Mouse (Mus musculus): Measurements from ENCODE around the gene Adcy3. TPM values are rescaled to one million over a fixed set of nuclear protein-coding genes. Genes with fewer than 3 reads are reported as not detected.
A peak's percentile ranks its signal among the peaks of the same experiment; 100 is the strongest.

The Adcy3 gene
- total RNA-seq (2015) (0.38 and 2.5 TPM in 2 replicates), total RNA-seq (2017) (0.77 and 1.0 TPM in 2 replicates)

DNA sequence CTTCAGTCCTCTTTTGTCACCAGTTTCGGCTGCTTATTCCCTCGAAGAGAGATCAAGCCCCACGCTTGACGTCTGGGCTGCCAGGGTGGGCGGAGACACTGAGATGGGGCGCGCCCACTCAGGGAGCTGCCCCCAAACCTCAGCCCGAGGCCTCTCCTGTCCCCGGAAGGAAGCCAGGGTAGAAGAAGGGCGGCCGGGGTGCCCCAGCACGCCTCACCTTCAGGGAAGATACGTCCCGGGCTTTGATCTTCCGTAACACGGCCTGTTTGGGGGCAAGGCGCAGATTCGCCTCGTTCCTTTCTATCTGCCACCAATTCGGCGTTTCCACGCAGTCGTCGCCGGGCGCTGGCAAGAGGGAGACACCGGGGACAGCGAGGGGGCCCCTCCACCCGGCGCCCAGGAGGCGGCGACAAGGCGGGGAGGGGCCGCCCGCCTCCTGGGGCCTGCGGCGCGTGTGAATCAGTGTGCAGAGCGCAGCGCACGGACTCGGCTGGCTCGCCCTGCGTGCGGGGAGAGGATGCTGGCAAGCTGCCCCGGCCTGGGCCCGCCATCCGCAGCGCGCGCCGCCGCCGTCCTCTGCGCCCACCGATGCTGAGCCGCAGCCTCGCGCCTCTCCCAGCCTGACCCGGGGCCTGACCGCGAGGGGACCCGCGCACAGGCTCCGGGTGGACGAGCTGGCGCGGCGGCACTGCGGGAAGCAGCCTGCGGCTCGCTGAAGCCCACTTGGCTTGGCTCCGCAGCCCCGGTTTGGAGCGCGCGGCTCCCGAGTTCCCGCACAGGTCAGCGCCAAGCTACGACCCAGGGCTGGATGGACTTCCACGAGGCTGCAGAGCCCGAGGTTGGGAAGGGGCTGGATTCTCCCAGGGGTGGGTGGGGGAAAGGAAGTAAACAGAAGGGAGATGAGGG lies at the start of gene Adcy3:
Gene Adcy3 (plus strand): TSS at position 163 of the 906 bp plus-strand sequence.
- peak; percentile 86 for ATAC-seq (ENCODE audit: poor library complexity, severe bottlenecking)

DNA sequence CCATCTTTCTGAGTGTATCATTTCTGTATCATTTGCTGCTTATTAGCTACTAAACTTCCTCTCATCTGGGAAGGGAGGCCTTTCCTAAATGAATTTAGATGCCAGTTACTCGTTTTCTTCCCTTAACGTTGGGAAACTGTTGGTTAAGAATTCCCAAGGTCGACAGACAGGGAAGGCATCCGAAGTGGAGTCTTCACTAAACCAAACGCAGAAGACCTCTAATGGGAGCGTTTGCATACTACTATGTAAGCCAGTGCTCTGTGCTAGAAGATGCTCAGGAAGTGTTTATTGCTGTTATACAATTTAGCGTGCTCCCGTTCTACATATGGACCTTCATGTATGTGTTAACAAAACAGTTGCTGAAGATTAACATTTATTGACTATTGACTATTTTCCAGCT lies 49.5 kb upstream of the Adcy3 start:
- ATAC-seq (ENCODE audit: poor library complexity, severe bottlenecking): no peak

DNA sequence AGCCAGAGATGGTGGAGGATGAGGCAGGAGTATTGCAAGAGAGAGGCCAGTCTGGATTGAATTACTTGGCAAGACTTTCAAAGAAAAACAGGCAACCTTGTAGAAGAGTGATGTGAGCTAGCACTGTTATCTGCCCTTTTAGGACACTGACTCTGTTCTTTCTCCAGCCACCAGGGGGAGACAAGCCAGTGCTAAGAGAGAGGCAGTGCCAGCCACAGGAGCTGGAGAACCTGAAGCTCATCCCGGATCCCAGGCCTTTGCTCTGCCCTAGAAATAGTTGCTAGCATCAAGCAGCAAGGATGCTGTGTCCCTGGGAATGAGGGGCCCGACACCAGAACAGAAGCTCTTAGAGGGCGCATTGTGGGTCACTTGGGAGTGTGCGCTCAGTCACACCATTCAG lies 25.5 kb upstream of the Adcy3 start:
- peak; percentile 52; the same call in 1 of the 2 replicates for ATAC-seq (ENCODE audit: poor library complexity, severe bottlenecking)

DNA sequence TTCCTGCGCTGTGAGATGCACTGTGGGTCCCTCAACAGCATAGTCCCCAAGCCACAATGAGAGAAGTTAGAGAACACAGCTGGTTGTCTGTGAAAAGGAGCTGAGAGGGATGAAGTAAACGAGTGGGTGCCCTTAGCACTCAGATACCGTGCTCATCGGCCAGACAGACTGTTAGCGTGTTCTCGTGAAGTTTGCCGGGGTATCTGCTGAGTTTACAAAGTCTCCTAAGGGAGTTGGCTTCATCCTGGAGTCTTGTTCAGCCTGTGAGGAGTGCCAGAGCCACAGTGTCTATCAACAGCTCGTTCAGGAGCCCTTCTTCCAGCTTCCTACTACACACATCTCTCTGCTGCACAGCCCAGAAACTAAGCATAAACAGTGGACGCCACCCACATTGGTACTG lies 16.8 kb upstream of the Adcy3 start:
- no peak for ATAC-seq (ENCODE audit: poor library complexity, severe bottlenecking)

DNA sequence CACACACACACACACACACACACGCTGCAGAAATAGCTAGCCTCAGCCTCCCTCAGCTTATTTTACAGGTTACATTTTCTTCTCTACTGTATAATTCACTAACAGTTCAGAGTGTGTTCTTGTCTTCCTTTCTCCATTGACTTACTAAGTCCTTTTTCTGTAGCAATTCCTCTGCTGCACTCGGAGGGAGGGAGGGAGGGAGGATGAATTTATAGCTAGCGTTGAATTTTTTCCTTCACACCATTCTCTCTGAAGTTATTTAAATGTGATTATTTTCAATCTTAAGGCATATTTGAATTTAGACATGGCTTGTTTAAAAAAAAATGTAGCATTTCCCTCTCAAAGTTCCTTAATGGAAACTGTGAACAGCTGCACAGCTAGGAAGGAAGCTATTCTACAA lies 15.8 kb upstream of the Adcy3 start:
- no peak for ATAC-seq (ENCODE audit: poor library complexity, severe bottlenecking)

DNA sequence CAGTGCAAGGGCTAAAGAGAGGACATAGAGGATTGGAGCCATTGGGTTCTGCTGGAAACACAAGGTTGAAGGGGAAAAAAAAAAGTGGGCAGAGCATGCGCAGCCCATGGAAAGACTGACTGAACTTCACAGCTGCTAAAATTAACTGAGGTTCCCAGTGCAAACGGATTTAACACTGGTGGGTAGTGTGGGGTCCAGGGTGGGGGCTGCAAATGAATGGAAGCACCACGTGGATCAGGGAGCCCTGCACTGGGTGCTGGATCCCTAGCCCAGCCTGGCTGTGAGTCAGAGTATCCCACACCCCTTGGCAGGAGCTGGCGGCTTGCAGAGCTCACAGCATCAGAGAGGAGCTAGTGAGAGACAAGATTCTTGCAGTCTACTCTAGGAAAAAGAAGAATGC lies 15.3 kb upstream of the Adcy3 start:
- no peak for ATAC-seq (ENCODE audit: poor library complexity, severe bottlenecking)

DNA sequence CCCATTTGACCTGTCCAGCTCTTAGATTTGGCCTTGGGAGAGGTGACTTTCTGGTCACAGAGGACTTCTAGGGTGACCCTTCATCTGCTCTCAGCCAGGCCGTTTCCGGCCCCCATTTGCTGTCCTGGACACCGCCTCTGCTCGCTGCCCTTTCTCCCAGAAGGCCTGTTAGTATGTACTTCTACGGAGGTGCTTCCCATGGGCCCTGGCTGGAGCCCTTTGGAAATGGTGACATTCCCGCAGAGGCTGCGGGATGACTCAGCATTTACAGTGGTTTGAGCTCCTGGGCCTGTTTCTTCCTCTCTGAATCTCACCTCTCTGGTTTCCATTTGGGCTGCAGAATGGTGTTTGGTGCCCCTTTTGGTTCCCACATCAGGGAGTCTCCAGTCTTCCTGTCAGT lies 5.6 kb upstream of the Adcy3 start:
- no peak for ATAC-seq (ENCODE audit: poor library complexity, severe bottlenecking)

DNA sequence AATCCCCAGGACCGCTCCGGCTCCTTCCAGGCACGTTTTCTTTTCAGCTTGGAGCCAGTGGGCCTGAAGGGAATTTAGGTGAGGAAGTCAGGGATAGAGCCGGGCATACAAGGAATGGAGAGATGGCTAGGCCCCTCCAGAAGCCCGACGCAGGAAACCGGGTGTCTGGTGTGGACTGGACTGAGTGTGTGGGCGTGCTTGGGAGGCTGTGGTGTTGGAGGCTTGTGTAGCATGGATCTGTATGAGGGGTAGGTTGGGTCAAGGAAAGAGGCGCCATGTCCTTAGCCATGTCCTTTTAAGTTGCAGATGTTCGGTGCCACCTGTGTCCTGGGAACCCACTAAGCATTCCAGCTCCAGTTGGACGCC lies 927 bp downstream of the Adcy3 start:
- ATAC-seq (ENCODE audit: poor library complexity, severe bottlenecking): no peak

DNA sequence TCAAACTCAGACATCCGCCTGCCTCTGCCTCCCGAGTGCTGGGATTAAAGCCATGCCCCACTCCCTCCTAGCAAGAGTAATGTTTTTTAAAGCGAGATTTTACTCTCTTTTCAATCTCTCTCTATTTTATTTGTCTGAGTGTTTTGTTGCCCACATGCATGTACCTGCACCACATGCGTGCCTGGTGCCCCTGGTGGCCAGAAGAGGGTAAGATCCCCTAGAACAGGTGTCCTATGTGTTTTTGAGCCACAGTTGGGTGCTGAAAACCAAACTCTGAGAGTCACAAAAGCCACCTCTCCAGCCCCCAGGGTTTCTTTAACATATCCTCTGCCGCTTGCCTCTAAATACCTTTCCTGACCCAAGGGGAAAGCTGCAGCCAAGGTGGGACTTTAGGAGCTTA lies 10.3 kb downstream of the Adcy3 start:
- ATAC-seq (ENCODE audit: poor library complexity, severe bottlenecking): no peak

DNA sequence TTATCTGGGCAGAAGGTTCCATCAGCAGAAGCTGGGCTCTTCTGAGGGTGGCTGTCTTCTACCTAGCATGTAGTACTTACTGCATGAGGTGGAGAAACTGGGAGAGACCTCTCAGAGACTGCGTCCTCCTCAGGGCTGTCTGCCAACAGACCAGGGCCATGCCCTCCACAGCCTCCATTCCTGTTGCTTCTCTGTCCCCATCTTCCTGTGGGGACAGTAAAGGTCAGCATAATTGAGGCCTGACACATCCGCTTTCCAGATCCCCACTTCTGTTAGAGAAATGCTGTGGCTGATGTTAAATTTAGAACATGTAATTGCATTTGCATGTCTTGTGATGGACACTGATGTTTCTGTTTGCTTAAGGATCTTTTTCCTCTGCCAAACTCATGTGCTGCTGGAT lies 18.0 kb downstream of the Adcy3 start:
- no peak for ATAC-seq (ENCODE audit: poor library complexity, severe bottlenecking)

DNA sequence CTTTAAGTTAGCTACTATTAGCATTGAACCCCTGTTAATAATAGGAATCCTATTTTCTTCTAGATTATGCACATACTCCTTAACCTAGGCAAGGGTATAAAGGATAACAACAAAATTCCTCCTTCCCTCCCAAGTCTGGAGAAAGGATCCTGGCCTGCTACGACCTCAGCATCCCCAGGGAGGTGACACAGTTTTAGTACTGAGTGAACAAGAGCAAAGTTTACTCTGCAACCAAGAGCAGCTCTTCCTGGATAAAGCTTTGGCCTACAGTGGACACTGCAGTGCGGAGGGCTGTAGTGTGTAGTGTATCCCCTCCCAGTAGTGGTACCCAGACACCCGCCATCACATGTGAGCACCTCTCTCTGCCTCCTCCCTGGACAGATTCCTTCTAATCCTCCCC lies 19.1 kb downstream of the Adcy3 start:
- ATAC-seq (ENCODE audit: poor library complexity, severe bottlenecking): no peak

DNA sequence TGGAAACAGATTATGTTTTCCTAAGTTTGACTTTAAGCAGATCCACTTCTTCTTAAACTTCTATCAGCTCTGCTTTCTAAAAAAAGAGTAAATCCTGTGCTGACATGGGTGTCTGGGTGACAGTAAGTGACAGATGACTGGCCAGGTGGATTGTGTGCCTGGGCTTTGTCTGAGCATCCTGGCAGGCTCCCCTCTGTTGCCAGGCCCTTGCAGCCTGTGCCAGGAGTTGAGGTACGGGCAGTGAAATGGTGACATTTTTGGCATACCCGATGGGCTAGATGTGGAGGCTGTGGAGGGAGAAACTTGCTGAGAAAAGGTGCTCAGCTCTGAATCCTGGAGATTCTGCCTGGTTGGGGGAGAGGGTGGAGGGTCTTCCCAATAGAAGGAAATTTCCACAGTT lies 24.6 kb downstream of the Adcy3 start:
- no peak for ATAC-seq (ENCODE audit: poor library complexity, severe bottlenecking)

DNA sequence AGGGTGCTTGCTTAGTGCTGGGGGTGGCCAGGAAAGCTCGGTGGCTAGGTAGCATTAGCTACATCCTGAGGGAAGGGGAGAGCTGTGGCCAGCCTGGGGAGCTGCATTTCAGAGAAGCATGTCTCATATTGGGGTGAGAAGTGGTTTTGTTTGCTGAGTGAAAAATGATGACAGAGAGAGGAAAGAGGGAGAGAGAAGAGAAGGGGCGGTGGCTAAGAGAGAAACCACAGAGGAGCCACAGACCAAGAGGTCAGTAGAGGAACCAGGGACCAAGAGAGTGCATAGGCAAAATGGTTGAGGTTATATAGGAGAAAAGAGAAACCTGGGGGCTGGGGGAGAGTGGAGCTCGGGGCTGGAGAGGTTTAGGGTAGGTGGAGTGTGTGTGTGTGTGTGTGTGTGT lies 25.3 kb downstream of the Adcy3 start:
- ATAC-seq (ENCODE audit: poor library complexity, severe bottlenecking): peak; percentile 30; the same call in 1 of the 2 replicates

DNA sequence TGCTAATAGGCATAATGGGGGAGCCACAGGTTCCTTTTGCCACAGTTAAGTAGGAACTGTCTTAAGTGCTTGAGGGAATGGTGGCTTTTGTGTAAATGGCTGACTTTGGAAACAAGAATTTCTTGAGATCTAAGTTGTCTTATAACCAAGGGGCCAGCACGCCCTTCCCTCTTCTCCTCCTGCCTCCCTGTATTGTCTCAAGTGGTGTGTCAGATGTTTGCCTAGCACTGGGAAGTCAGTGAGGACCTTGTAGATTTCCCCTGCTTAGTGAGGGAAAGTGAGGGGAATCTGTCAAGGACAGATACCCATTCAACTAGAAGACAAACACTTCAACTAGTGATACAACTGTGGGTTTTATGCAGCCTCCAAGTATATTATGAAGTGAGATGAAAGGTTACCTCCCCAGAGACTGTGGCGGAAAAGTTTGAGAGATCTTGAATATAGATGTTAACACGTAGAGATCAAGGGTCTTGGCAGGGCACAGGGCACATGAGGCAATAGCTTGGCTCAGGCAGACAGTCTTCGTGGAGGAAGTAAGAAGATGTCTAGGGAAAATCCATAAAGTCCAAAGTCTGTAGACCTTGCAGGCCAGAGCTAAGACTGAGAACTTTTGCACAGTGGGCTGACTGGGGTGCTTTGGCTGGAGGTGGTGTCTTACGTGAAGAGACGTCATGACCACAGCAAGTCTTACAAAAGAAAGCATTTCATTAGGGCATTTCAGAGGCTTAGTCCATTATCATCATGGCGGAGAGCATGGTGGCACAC lies 26.1 kb downstream of the Adcy3 start:
- ATAC-seq (ENCODE audit: poor library complexity, severe bottlenecking): no peak

DNA sequence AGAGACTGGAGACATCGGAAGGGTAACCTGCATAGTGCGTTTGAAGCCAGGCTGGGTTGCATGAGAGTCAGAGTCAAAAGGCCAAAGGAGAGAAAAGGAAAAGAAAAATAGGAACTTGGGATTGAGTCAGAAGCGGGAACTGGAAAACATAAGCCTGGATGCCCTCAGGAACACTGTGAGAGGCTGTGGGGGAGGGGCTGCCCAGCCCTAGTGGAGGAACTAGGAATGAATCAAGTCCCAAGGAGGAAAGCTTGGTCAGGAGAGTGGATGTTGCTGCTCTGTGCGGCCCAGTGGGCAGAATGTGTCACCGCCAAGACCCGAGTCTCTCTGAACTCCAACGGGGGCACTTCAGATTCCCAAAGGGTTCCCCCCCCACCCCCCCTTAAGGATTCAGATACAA lies 27.4 kb downstream of the Adcy3 start:
- no peak for ATAC-seq (ENCODE audit: poor library complexity, severe bottlenecking)

DNA sequence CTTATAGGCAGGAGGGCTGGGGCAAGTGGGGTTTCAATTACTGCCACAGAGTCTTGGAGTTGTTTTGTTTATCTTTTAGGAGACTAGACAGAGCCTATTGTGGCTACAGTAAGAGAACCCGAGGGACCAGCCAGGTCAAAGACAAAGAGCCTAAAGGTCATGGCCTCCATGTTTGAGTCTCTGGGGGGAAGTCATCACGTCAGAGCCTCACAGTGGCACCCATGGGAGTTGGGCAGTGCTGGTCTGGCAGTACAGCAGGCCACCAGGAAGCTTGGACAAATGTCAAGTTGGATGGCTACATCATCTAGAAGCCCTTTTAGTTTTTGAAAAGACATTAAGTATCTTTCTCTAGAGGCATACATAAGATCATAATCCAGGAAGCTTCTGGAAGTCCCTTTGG lies 30.0 kb downstream of the Adcy3 start:
- no peak for ATAC-seq (ENCODE audit: poor library complexity, severe bottlenecking)

DNA sequence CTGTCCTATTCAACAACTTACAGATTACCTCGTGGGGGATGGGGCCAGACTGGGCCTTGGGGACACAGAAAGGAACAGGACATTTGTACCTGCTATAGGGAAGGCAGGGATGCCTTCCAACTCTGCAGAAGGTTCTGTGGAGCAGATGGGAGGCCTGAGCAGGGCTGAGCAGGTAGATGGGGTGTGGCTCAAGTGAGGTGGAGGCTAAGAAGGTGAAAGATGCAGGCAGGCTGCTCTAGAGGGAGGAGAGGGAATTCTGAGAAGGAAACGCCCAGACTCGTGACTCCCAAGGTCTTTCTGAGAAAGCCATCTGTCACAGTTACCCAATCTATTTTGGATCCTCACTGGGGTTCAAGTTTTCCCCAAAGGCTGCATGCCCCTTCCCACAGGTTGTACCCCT lies 34.1 kb downstream of the Adcy3 start:
- no peak for ATAC-seq (ENCODE audit: poor library complexity, severe bottlenecking)

DNA sequence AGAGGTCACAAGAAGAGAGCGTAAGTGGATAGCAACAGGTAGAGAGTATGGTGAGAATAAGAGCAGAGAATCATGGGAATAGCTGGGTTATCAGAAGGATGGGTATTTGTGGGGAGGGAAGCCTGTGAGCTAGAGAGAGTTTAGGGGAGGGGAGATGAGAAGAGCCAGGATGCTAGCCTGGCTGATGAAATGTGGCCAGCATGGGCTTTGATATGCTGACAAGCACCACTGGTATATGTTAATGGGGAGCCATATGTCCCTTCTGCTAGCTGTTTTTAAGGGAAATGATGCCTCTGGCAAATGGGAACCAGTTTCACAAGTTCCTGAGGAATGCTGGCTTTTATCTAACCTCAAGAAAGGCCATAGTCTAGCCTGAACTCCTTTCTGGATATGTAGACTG lies 36.2 kb downstream of the Adcy3 start:
- no peak for ATAC-seq (ENCODE audit: poor library complexity, severe bottlenecking)

DNA sequence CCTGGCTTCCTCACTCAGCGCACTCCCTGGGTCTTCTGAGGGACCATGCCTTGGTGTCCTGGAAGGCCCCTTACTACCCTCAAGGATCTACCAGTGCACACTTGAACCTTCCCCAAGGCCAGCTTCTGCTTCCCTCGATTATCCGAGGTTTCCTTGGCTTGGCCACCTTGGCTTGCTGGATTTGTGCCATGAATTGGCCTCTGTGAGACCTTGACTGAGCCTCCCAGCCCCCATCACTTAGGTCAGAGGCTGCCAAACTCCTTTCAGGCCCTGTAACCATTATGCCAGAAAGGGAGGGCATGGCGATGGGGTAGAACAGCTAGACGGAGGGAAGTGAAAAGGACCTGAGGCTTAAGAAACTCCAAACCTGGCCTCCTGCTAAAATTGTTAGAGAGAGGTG lies 36.7 kb downstream of the Adcy3 start:
- no peak for ATAC-seq (ENCODE audit: poor library complexity, severe bottlenecking)

DNA sequence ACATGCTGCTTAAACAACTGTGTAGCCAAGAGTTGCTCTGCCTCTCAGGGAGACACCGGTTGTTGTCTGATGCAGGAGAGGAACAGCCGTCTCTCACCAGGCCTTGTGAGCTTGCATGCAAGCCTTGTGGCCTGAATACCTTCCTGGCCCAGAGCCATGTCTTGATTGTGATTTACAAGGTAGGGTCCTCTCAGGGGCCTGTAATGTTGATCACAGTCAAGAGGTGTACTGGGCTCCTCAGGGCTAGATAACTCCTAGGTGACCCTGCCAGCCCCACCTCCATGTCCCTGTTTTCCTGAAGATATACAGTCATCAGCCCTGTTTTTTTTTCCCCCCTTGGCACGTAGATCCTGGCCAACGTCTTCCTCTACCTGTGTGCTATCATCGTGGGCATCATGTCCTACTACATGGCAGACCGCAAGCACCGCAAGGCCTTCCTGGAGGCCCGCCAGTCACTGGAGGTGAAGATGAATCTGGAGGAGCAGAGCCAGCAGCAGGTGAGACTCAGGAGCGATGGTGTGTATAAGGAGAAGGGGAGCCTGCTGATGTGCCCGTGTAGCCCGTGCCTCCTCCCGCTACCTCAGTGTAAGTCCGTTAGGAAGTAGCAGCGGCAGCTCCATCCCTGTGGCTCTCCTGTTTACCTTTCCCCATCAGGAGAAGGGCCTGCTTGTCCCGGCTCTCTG lies 40.3 kb downstream of the Adcy3 start:
- no peak for ATAC-seq (ENCODE audit: poor library complexity, severe bottlenecking)

DNA sequence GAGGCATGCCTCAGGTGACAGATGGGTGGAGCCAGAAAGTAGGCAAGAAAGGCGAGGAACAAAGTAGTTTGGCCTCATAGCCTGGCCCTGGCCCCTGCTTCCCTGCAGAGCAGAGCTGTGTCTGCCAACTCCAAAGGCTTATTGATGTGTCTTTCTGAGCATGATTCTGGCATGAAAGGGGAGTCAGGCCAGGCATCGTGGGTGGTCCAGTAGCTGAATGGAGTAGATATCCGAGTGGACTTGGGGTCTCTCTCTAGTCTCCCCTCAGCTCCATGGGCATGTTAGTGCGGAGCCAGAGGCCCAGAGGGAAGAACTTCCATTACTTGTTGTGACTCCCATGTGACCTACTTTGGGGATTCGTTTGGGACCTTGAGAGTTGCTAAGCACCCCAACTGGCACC lies 45.9 kb downstream of the Adcy3 start:
- ATAC-seq (ENCODE audit: poor library complexity, severe bottlenecking): no peak

Measured in megakaryocyte, adult 5-6 weeks (primary cell).